Mouse (Mus musculus): ENCODE measurements at regions not wholly inside any gene's neighbourhood (a gene's known extent, or its start where the extent isn't known, plus 50 kb on each side); places are given as distances from the start of the nearest gene placed in this dataset.

GRCm38 (mm10) chr13:43724161-43724560 lies 60.4 kb upstream of the Cd83 start:
- no peak for DNase-seq

GRCm38 (mm10) chr13:43725698-43726097 lies 58.9 kb upstream of the Cd83 start:
- DNase-seq: peak; percentile 84 to 89

- DNase-seq: peak in 1 of 2 experiments; percentile 58
Measured at GRCm38 (mm10) chr13:43726895-43727341, 57.7 kb upstream of the Cd83 start.

- DNase-seq: no peak
Measured at GRCm38 (mm10) chr13:43729617-43730016, 55.0 kb upstream of the Cd83 start.

- DNase-seq: peak; percentile 79 to 80
Measured at GRCm38 (mm10) chr13:43733061-43733460, 51.5 kb upstream of the Cd83 start.

GRCm38 (mm10) chr13:43734641-43735040 lies 49.9 kb upstream of the Cd83 start:
- peak; percentile 94 to 96 for DNase-seq
